Comparison of ENCODE assay signal across 8 mouse cellular contexts in genomic region chr15:78770983-78771355, GRCm38 (mm10). TPM values are rescaled to one million over a fixed set of nuclear protein-coding genes. Genes with fewer than 3 reads are reported as not detected.
DNase-seq lines count a peak whose midpoint lies in the region; ATAC-seq and TF ChIP-seq lines count a peak whose summit lies in the region.

No protein-coding gene starts in this region.

- DNase-seq in lung, embryonic 14.5 days: no peak
- no peak for DNase-seq in lung, postnatal 25 days (ENCODE audit: low spot score)
- DNase-seq in layer of hippocampus, postnatal 36 days: no peak
- no peak for DNase-seq in cerebellum, postnatal 25 days

- H3K36me3 ChIP-seq in lung, embryonic 14.5 days (ENCODE audit: insufficient read depth): peaks cover 11% of the 10 kb centered on the region; the same call in 1 of the 2 replicates
- H3K36me3 ChIP-seq in embryonic facial prominence, embryonic 12.5 days: no peaks in the 10 kb centered on the region
- 0 out of 2 replicates have a peak, but pooled peaks cover 3% of the 10 kb centered on the region for H3K36me3 ChIP-seq in limb, embryonic 13.5 days
- H3K36me3 ChIP-seq in stomach, embryonic 16.5 days (ENCODE audit: control insufficient read depth, insufficient read depth, low read length): no peaks in the 10 kb centered on the region

- H3K27ac ChIP-seq in lung, embryonic 14.5 days (ENCODE audit: low read depth): no peak overlapping the region
- peak overlapping the region; percentile 73 for H3K27ac ChIP-seq in embryonic facial prominence, embryonic 12.5 days
- no peak overlapping the region for H3K27ac ChIP-seq in limb, embryonic 13.5 days
- H3K27ac ChIP-seq in stomach, embryonic 16.5 days (ENCODE audit: low read length): peak overlapping the region; percentile 79

- no peak for TF ChIP-seq CTCF in lung, embryonic 14.5 days (IDR thresholded peaks at IDR 0.05; ENCODE audit: low read depth)

- H3K27me3 ChIP-seq in lung, embryonic 14.5 days (ENCODE audit: insufficient read depth, low read length): no peaks in the 10 kb centered on the region
- peaks cover 2% of the 10 kb centered on the region; the same call in 1 of the 2 replicates for H3K27me3 ChIP-seq in embryonic facial prominence, embryonic 12.5 days
- H3K27me3 ChIP-seq in limb, embryonic 13.5 days: peaks cover 23% of the 10 kb centered on the region
- no peaks in the 10 kb centered on the region for H3K27me3 ChIP-seq in stomach, embryonic 16.5 days (ENCODE audit: control insufficient read depth, insufficient read depth, low read length)

- WGBS in lung, embryonic 14.5 days: 42% methylated on average over 5 of the region's 5 CpGs
- WGBS in embryonic facial prominence, embryonic 12.5 days: 44% methylated on average over 5 of the region's 5 CpGs
- 43% methylated on average over 5 of the region's 5 CpGs for WGBS in limb, embryonic 13.5 days
- WGBS in stomach, embryonic 16.5 days: 37% methylated on average over 5 of the region's 5 CpGs

- ATAC-seq in lung, embryonic 14.5 days (ENCODE audit: insufficient read depth): no peak
- no peak for ATAC-seq in embryonic facial prominence, embryonic 12.5 days (ENCODE audit: insufficient number of reproducible peaks, insufficient read depth, low FRiP score, low TSS enrichment)
- no peak for ATAC-seq in limb, embryonic 13.5 days (ENCODE audit: low FRiP score, low read depth)
- ATAC-seq in stomach, embryonic 16.5 days (ENCODE audit: insufficient read depth, low FRiP score): no peak
- ATAC-seq in erythroblast, adult 5-6 weeks (replicated peaks; ENCODE audit: low FRiP score, poor library complexity, severe bottlenecking): no peak

- peak overlapping the region; percentile 34 for H3K4me3 ChIP-seq in lung, embryonic 14.5 days (ENCODE audit: low read depth, low read length)
- H3K4me3 ChIP-seq in embryonic facial prominence, embryonic 12.5 days: 0 out of 2 replicates have a peak overlapping the region, but pooled peaks have one; percentile 0
- H3K4me3 ChIP-seq in limb, embryonic 13.5 days: peak overlapping the region; percentile 7; the same call in 1 of the 2 replicates
- H3K4me3 ChIP-seq in stomach, embryonic 16.5 days (replicated peaks; ENCODE audit: low read length): peak overlapping the region; percentile 29

- H3K9me3 ChIP-seq in lung, embryonic 14.5 days (ENCODE audit: low read depth, low read length): no peaks in the 10 kb centered on the region
- no peaks in the 10 kb centered on the region for H3K9me3 ChIP-seq in embryonic facial prominence, embryonic 12.5 days
- peaks cover 4% of the 10 kb centered on the region; the same call in 1 of the 2 replicates for H3K9me3 ChIP-seq in limb, embryonic 13.5 days
- peaks cover 6% of the 10 kb centered on the region; the same call in 1 of the 2 replicates for H3K9me3 ChIP-seq in stomach, embryonic 16.5 days (replicated peaks; ENCODE audit: control insufficient read depth, low read length)

- H3K4me1 ChIP-seq in lung, embryonic 14.5 days (ENCODE audit: insufficient read depth): no peaks in the 10 kb centered on the region
- peaks cover 16% of the 10 kb centered on the region; the same call in 1 of the 2 replicates for H3K4me1 ChIP-seq in embryonic facial prominence, embryonic 12.5 days
- peaks cover 14% of the 10 kb centered on the region for H3K4me1 ChIP-seq in limb, embryonic 13.5 days
- peaks cover 6% of the 10 kb centered on the region; the same call in 1 of the 2 replicates for H3K4me1 ChIP-seq in stomach, embryonic 16.5 days (ENCODE audit: control insufficient read depth, insufficient read depth, low read length)

- H3K9ac ChIP-seq in lung, embryonic 14.5 days: peak overlapping the region; percentile 11; the same call in 1 of the 2 replicates
- H3K9ac ChIP-seq in embryonic facial prominence, embryonic 12.5 days: peak overlapping the region; percentile 4; the same call in 1 of the 2 replicates
- no peak overlapping the region for H3K9ac ChIP-seq in limb, embryonic 13.5 days
- H3K9ac ChIP-seq in stomach, embryonic 16.5 days (ENCODE audit: low read length): peak overlapping the region; percentile 14; the same call in 1 of the 2 replicates

- H3K4me2 ChIP-seq in lung, embryonic 14.5 days: peak overlapping the region; percentile 58
- peak overlapping the region; percentile 29 for H3K4me2 ChIP-seq in embryonic facial prominence, embryonic 12.5 days (replicated peaks)
- H3K4me2 ChIP-seq in limb, embryonic 13.5 days (replicated peaks): peak overlapping the region; percentile 32
- peak overlapping the region; percentile 34 for H3K4me2 ChIP-seq in stomach, embryonic 16.5 days (ENCODE audit: low read depth, low read length)

RNA-seq across cellular contexts. Expression of gene Mfng, which starts 2.3 kb away (rescaled TPM):
- polyA plus RNA-seq in lung, embryonic 14.5 days (2014; fragmentation: Nextera tagmentation; extraction: Ambion mirVana): 28.7 and 34.3 TPM in 2 replicates
- polyA plus RNA-seq in embryonic facial prominence, embryonic 12.5 days (2016; fragmentation: Nextera tagmentation; extraction: Ambion mirVana): 29.1 and 29.3 TPM in 2 replicates
- polyA plus RNA-seq in limb, embryonic 13.5 days (2015; fragmentation: Nextera tagmentation; extraction: Ambion mirVana): 14.1 and 15.0 TPM in 2 replicates
- 18.5 and 18.7 TPM in 2 replicates for polyA plus RNA-seq in stomach, embryonic 16.5 days (2015; fragmentation: Nextera tagmentation; extraction: Ambion mirVana)
- 1 to 10 TPM; 5.4 to 6.2 TPM for total RNA-seq in layer of hippocampus, postnatal 36 days (2021)
- 0.38 and 1.7 TPM in 2 replicates for total RNA-seq in erythroblast, adult 5-6 weeks (2015; ENCODE audit: low replicate concordance)
- total RNA-seq in erythroblast, adult 5-6 weeks (2017; ENCODE audit: low replicate concordance): 0.17 and 0.98 TPM in 2 replicates

RNA-seq across cellular contexts. Expression of gene Card10, which starts 31.9 kb away (rescaled TPM):
- 7.8 and 8.5 TPM in 2 replicates for polyA plus RNA-seq in lung, embryonic 14.5 days (2014; fragmentation: Nextera tagmentation; extraction: Ambion mirVana)
- 3.6 TPM in 2 replicates for polyA plus RNA-seq in embryonic facial prominence, embryonic 12.5 days (2016; fragmentation: Nextera tagmentation; extraction: Ambion mirVana)
- polyA plus RNA-seq in limb, embryonic 13.5 days (2015; fragmentation: Nextera tagmentation; extraction: Ambion mirVana): 3.0 TPM in 2 replicates
- 4.0 and 4.4 TPM in 2 replicates for polyA plus RNA-seq in stomach, embryonic 16.5 days (2015; fragmentation: Nextera tagmentation; extraction: Ambion mirVana)
- total RNA-seq in layer of hippocampus, postnatal 36 days (2021): 1 to 10 TPM; 5.1 to 5.8 TPM
- 0.58 TPM in 1 of 2 replicates, not detected in the other for total RNA-seq in erythroblast, adult 5-6 weeks (2015; ENCODE audit: low replicate concordance)
- 0.56 TPM in 1 of 2 replicates, not detected in the other for total RNA-seq in erythroblast, adult 5-6 weeks (2017; ENCODE audit: low replicate concordance)

RNA-seq across cellular contexts. Expression of gene Elfn2, which starts 52.4 kb away (rescaled TPM):
- 0.03 and 0.08 TPM in 2 replicates for polyA plus RNA-seq in lung, embryonic 14.5 days (2014; fragmentation: Nextera tagmentation; extraction: Ambion mirVana)
- polyA plus RNA-seq in embryonic facial prominence, embryonic 12.5 days (2016; fragmentation: Nextera tagmentation; extraction: Ambion mirVana): 0.06 and 0.19 TPM in 2 replicates
- polyA plus RNA-seq in limb, embryonic 13.5 days (2015; fragmentation: Nextera tagmentation; extraction: Ambion mirVana): 0.05 and 0.11 TPM in 2 replicates
- 0.07 and 0.17 TPM in 2 replicates for polyA plus RNA-seq in stomach, embryonic 16.5 days (2015; fragmentation: Nextera tagmentation; extraction: Ambion mirVana)
- 100 to 1,000 TPM; 181 to 207 TPM for total RNA-seq in layer of hippocampus, postnatal 36 days (2021)
- total RNA-seq in erythroblast, adult 5-6 weeks (2015; ENCODE audit: low replicate concordance): not detected in 2 replicates
- 0.09 TPM in 1 of 2 replicates, not detected in the other for total RNA-seq in erythroblast, adult 5-6 weeks (2017; ENCODE audit: low replicate concordance)

Comparison
In these comparisons a context has a peak if more than half of its experiments do, and no peak if none do; other contexts are left out.
1. H3K27ac ChIP-seq: peak in embryonic facial prominence, embryonic 12.5 days (single experiment) and stomach, embryonic 16.5 days (single experiment); none in lung, embryonic 14.5 days (single experiment) and limb, embryonic 13.5 days (single experiment).
2. Peak in every context shown above with its lines, with median percentiles within 50 percentile points of each other: H3K4me2 ChIP-seq and H3K4me3 ChIP-seq.